Mouse (Mus musculus) kidney, embryonic 14.5 days (tissue): ENCODE measurements around the gene Igfals. TPM values are rescaled to one million over a fixed set of nuclear protein-coding genes. Genes with fewer than 3 reads are reported as not detected.

ENCODE experiments used
- ATAC-seq: fragments of 200-750 bp; cut with Nextera tagmentation; 2 replicates; pipeline ENCODE4 v1.8.0; 2017; ENCODE audit warnings: moderate number of reproducible peaks, mild to moderate bottlenecking, moderate TSS enrichment, moderate library complexity; ENCODE audit not compliant: low FRiP score, low TSS enrichment
- H3K27ac ChIP-seq: fragments of 300-500 bp; sonication (generic); 2 replicates; pipeline ENCODE4 v1.5.1; 2014; ENCODE audit warnings: low read depth, mild to moderate bottlenecking, low read length, moderate library complexity, mixed read lengths
- H3K27me3 ChIP-seq: fragments of 300-500 bp; sonication (generic); 2 replicates; pipeline ENCODE4 v1.6.1; 2014; ENCODE audit warnings: mild to moderate bottlenecking, low read length; ENCODE audit not compliant: control insufficient read depth, insufficient read depth
- H3K36me3 ChIP-seq: fragments of 300-500 bp; sonication (generic); 2 replicates; pipeline ENCODE4 v1.6.1; 2014; ENCODE audit warnings: low read length, mixed read lengths; ENCODE audit not compliant: control insufficient read depth, insufficient read depth
- H3K4me1 ChIP-seq: fragments of 300-500 bp; sonication (generic); 2 replicates; pipeline ENCODE4 v1.6.1; 2014; ENCODE audit warnings: low read length, mixed read lengths; ENCODE audit not compliant: control insufficient read depth, insufficient read depth
- H3K4me2 ChIP-seq: fragments of 300-500 bp; sonication (generic); replicated peaks from 2 replicates; pipeline ENCODE4 v1.6.1; 2014; ENCODE audit warnings: low read depth, mild to moderate bottlenecking, low read length
- H3K4me3 ChIP-seq: fragments of 300-500 bp; sonication (generic); 2 replicates; pipeline ENCODE4 v1.5.1; 2014; ENCODE audit warnings: mild to moderate bottlenecking, low read length
- H3K9ac ChIP-seq: fragments of 300-500 bp; sonication (generic); 2 replicates; pipeline ENCODE4 v1.6.1; 2014; ENCODE audit warnings: low read depth, mild to moderate bottlenecking, low read length, moderate library complexity
- H3K9me3 ChIP-seq: fragments of 300-500 bp; sonication (generic); 2 replicates; pipeline ENCODE4 v1.6.1; 2016; ENCODE audit warnings: low read length; ENCODE audit not compliant: control insufficient read depth
- WGBS: fragments of 180-500 bp; shearing (Covaris S2); extraction: QIAGEN DNeasy Blood & Tissue Kit; methylation state at CpG from one replicate; pipeline ENCODE4 v1.1.7; 2014; 5-methylcytosine and 5-hydroxymethylcytosine counted together
- polyA plus RNA-seq: library from polyadenylated mRNA; unstranded; fragments of >200 nt; fragmentation: Nextera tagmentation; extraction: Ambion mirVana; gene quantifications from 2 replicates; pipeline ENCODE4 v1.2.1, GENCODE M21; 2014

The Igfals gene
- polyA plus RNA-seq, 1 experiment from 2014 or later = 1.0 TPM

DNA sequence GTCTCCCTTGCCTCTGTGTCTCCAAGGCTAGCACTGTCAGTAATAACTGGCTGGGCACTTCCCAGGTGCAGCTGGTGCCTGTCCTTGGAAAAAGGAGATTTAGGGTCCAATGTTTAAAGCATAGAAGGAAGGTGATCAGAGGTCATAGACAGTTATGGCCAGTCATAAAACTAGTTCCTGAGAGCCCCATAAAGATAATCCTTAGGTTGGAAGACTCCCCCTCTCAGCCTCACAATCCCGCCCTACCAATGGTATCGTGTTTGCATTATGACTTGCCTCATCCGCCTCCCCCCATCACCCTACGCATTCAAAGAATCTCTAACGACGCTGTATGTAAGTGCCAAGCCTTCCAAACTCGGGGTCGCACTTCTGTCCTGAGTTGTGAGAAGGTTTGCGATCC lies 21.3 kb upstream of the Igfals start:
- Histone ChIP-seq H3K36me3 (no peaks in the 10 kb centered on the region), H3K9ac (no peak overlapping the region), H3K4me3 (no peak overlapping the region), H3K27me3 (peaks cover 4% of the 10 kb centered on the region; the same call in 1 of the 2 replicates), H3K9me3 (no peaks in the 10 kb centered on the region), H3K27ac (no peak overlapping the region), H3K4me1 (0 out of 2 replicates have a peak, but pooled peaks cover 4% of the 10 kb centered on the region), H3K4me2 (no peak overlapping the region)
- ATAC-seq = no peak
- WGBS = 15% methylated on average over 9 of the region's 9 CpGs

DNA sequence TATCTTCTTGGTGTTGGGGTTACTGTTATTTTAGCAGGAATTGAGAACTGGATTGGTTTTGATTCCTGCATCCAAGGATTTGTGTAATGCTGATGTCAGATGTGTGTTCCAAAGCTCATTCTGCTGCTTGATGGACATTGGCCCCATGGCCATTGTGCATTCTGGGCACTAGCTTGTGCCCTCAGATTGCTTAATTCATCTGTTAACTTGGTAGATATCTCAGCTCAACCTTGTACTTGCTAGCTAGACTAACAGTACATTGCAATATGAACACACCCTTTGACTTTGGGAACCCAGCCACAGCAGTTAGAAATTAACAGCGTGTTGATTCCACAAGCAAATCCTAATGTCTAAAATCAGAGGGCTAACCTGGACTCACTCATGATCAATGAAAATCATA lies 18.4 kb upstream of the Igfals start:
- Histone ChIP-seq H3K4me1 (peaks cover 11% of the 10 kb centered on the region), H3K36me3 (no peaks in the 10 kb centered on the region), H3K4me2 (no peak overlapping the region), H3K27me3 (peaks cover 8% of the 10 kb centered on the region; the same call in 1 of the 2 replicates), H3K9ac (no peak overlapping the region), H3K27ac (no peak overlapping the region), H3K4me3 (no peak overlapping the region), H3K9me3 (no peaks in the 10 kb centered on the region)
- 89% methylated on average over 1 of the region's 1 CpGs for WGBS
- no peak for ATAC-seq

DNA sequence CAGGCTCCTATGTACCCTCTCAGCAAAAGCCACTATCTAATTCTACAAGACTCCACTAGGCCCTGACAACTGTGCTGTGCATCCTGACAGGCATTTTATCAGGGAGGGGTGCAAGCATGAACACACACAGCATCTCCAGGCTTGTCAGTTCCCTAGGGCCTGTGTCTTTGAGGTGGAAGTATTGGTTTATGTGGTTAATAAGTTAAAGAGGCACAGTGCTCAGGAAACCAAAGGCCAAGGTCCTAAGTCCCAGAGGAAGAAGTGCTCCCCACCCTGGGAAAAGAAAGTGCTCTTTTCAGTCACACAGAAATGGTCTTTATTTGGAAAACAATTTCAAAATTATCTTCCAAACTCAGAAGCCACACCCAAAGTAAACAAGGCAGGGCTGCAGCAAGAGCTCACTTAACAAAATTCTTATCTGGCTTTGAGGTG lies 17.2 kb upstream of the Igfals start:
- no peak for ATAC-seq
- peaks cover 11% of the 10 kb centered on the region for H3K4me1 ChIP-seq
- peak overlapping the region; percentile 84 for H3K4me2 ChIP-seq
- H3K9ac ChIP-seq = no peak overlapping the region; the same call in 1 of the 2 replicates
- no peaks in the 10 kb centered on the region for H3K9me3 ChIP-seq
- no peak overlapping the region for H3K27ac ChIP-seq
- peaks cover 2% of the 10 kb centered on the region; the same call in 1 of the 2 replicates for H3K36me3 ChIP-seq
- H3K27me3 ChIP-seq = peaks cover 8% of the 10 kb centered on the region; the same call in 1 of the 2 replicates
- H3K4me3 ChIP-seq = peak overlapping the region; percentile 85

DNA sequence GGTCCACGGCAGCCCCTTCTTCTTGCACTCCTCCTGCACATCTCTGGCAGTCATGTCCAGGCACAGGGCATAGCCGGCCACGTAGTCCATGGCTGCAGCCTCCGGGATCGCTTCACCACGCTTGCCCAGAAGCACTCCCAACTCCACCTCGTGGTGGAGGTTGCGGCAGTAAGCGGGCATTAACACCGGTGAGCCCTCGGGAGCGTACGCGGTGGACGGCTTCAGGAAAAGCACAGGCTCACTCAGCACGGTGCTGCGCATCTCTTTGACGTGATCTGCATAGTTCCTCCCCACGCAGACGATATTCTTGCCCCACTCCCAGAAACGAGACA lies 16.1 kb upstream of the Igfals start:
- peaks cover 8% of the 10 kb centered on the region; the same call in 1 of the 2 replicates for H3K36me3 ChIP-seq
- peak overlapping the region; percentile 85 for H3K4me3 ChIP-seq
- H3K9ac ChIP-seq = peak overlapping the region; percentile 81
- H3K27ac ChIP-seq = peak overlapping the region; percentile 96
- H3K4me2 ChIP-seq = peak overlapping the region; percentile 84
- H3K27me3 ChIP-seq = peaks cover 8% of the 10 kb centered on the region; the same call in 1 of the 2 replicates
- no peaks in the 10 kb centered on the region for H3K9me3 ChIP-seq
- WGBS = 1% methylated on average over 21 of the region's 21 CpGs
- peaks cover 11% of the 10 kb centered on the region for H3K4me1 ChIP-seq
- ATAC-seq = peak; percentile 63; the same call in 1 of the 2 replicates

DNA sequence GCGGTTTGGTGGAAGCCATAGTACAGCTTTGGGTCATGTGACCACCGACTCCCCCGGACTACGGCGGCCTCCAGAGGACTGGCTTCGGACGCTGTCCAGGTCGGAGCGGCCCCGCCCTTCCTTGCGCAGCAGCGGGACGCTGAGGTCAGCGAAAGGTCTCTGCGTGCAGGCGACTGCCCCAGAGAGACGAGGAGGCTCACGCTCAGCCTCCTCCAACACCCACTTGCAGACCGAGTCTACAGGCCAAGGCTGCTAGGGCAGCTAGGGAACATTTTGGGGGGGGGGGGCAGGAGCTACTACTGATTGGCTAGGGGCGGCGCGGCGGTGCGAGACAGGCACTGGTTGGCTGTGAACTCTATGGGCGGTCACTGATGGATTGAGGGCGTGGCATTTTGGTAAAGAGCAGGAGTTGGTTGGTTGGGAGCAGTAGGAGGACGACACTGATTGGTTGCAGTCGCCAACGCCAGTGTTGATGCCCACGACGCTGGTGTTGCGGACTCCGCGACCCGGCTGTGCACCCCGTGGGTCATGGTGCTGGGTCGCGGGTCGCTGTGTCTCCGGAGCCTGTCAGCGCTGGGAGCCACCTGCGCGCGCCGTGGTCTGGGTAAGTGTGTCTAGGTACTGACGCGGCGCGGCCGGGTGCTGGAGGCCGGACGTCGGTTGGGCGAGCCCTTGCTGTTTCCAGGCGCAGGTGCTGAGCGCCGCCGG lies 15.6 kb upstream of the Igfals start, which contains the start of gene Fahd1:
TSS of gene Fahd1 (minus strand) at position 300 of the 708 bp plus-strand sequence.
- H3K4me3 ChIP-seq = peak within 1 kb of the TSS; percentile 85
- no peaks in the 10 kb centered on the region for H3K9me3 ChIP-seq
- ATAC-seq = peak; percentile 99
- peak within 1 kb of the TSS; percentile 81 for H3K9ac ChIP-seq
- H3K4me2 ChIP-seq = peak within 1 kb of the TSS; percentile 87
- H3K36me3 ChIP-seq = peaks cover 8% of the 10 kb centered on the region; the same call in 1 of the 2 replicates
- peak within 1 kb of the TSS; percentile 96 for H3K27ac ChIP-seq
- H3K4me1 ChIP-seq = peaks cover 11% of the 10 kb centered on the region
- peaks cover 8% of the 10 kb centered on the region; the same call in 1 of the 2 replicates for H3K27me3 ChIP-seq
- under 1% methylated on average over 57 of the region's 58 CpGs for WGBS

DNA sequence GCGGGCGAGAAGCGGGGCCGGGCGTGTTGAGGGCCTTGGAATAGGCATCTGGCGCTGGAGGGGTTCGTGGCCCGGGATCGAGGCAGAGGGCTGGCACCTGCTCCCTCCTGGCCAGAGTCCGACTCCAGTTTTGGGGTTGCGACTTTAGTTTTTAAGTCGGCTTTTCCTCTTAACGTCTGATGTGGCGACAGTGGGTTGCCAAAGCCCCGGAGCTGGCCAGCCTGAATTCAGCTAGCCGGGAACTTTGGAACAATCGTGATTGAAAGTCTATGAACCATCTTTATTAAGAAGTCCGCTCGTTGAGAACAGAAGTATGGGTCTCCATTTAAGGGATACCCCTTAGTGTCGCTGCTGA lies 15.0 kb upstream of the Igfals start:
- peak overlapping the region; percentile 81 for H3K9ac ChIP-seq
- H3K4me2 ChIP-seq = peak overlapping the region; percentile 87
- 2% methylated on average over 20 of the region's 20 CpGs for WGBS
- peaks cover 8% of the 10 kb centered on the region; the same call in 1 of the 2 replicates for H3K36me3 ChIP-seq
- H3K27ac ChIP-seq = 0 out of 2 replicates have a peak overlapping the region, but pooled peaks have one; percentile 32
- H3K9me3 ChIP-seq = no peaks in the 10 kb centered on the region
- peaks cover 4% of the 10 kb centered on the region; the same call in 1 of the 2 replicates for H3K27me3 ChIP-seq
- H3K4me1 ChIP-seq = peaks cover 11% of the 10 kb centered on the region
- no peak for ATAC-seq
- H3K4me3 ChIP-seq = peak overlapping the region; percentile 85

DNA sequence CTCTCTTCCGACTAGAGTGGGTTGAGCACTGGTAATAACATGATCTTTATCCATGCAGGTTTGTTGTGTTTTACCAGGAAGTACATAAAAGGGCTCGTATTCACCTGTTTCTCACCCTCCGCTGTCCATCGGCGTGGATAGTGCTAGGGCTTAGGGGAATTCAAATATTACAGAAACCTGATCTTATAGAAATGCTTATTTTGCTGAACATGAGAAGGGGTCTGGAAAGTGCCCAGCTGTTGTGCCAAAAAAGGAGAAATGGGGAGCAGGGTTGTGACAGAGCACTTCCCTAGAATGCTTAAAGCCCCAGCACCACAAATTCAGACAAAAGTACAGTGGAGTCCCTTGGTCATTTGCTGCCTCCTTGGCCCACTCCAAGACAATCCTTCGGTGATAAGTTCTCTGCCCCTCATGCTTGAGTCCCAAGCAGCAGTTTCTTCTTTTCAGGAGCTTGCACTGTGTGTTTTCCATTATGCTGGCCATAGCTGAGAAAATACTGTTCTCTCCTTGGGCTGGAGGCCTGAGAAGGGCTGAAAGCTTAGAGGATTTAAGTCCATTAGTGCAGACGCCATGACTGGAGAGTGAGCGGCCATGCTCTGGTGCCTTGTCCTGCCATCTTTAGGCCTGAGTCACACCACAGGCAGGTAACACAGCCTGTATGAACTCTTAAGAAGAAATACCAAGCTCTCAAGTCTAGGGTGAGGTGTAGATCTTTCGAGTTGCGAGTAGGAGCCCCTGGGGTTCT lies 14.2 kb upstream of the Igfals start:
- H3K4me2 ChIP-seq = peak overlapping the region; percentile 87
- H3K27me3 ChIP-seq = peaks cover 4% of the 10 kb centered on the region; the same call in 1 of the 2 replicates
- H3K27ac ChIP-seq = no peak overlapping the region
- WGBS = 67% methylated on average over 10 of the region's 10 CpGs
- H3K36me3 ChIP-seq = peaks cover 8% of the 10 kb centered on the region; the same call in 1 of the 2 replicates
- no peak for ATAC-seq
- H3K9me3 ChIP-seq = no peaks in the 10 kb centered on the region
- peak overlapping the region; percentile 81; the same call in 1 of the 2 replicates for H3K9ac ChIP-seq
- peak overlapping the region; percentile 85 for H3K4me3 ChIP-seq
- peaks cover 11% of the 10 kb centered on the region for H3K4me1 ChIP-seq

DNA sequence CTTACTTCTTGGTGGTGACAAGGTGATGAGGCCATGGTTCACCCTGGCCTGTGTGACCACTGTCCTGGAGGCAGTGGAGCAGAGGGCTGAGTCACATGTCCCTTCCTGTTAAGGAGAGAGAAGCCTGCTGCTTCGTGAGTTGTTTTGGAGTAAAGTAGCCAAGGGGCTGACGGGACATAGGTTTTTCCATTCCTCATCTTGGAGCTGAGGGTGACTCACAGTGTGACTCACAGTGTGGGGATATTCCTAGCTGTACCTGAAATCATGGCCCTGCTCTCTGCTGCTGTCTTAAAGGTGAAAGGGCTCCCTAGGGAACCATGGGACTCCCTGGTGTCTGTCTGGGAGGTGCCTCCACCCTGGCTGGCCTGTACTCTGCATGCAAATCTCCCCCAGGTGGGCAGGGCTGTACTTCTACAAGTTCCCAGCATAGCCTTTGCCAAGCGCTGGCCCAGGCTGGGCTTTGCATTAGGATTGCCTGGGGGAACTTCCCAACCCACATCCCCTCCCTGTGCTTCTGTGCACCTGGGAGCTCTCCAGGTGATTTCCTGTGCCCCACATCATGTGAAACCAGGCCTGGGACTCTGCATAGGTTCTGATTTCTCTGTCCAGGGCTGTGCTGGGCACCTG lies 9.8 kb upstream of the Igfals start:
- H3K36me3 ChIP-seq = peaks cover 8% of the 10 kb centered on the region; the same call in 1 of the 2 replicates

More for the DNA sequence above, 9.8 kb upstream of the Igfals start:
- 85% methylated on average over 3 of the region's 3 CpGs for WGBS
- Histone ChIP-seq H3K4me3 (no peak overlapping the region), H3K9me3 (no peaks in the 10 kb centered on the region), H3K27me3 (peaks cover 4% of the 10 kb centered on the region; the same call in 1 of the 2 replicates), H3K4me2 (no peak overlapping the region), H3K27ac (no peak overlapping the region), H3K9ac (no peak overlapping the region), H3K4me1 (peaks cover 4% of the 10 kb centered on the region)
- no peak for ATAC-seq
